Mouse (Mus musculus): ENCODE data around the gene Chst8.

DNA sequence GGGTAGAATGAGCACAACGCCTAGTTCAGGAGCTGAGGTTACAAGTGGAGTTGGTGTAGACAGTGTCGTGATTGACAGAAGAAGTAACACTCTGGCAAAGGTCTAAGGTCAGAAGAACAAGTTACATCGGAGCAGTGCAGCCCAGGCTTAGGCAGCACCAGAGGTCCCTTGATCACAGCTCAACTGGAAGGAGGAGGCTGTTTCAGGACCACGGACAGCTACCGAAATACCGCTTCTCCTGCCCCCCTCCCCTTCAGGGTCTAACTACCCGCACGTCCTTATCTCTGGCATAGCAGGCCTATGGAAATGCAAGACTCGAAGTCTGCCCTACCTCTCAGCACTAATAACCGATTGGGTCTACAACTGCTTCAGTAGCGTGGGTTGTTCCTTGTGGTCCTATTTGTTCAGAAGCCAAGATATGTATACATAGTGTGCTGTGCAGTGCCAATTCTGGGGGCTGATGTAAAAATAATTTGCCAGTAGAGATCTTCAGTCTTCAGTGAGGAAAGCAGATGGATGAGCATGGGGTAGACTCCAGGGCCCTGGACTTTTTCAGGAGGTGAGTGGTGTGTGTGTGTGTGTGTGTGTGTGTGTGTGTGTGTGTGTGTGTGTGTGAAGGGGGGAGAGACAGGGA lies 109.7 kb downstream of the Chst8 start:
- TF ChIP-seq CHD2 (IDR thresholded peaks at IDR 0.05; ENCODE audit: low read depth, low read length) (no peak), ZC3H11A (IDR thresholded peaks at IDR 0.05; ENCODE audit: borderline replicate concordance, low read depth, low read length) (no peak), ZNF384 (IDR thresholded peaks at IDR 0.05; ENCODE audit: low read depth, low read length) (no peak), MAFK (IDR thresholded peaks at IDR 0.05; ENCODE audit: insufficient read depth, low read depth, low read length) (no peak)
